ENCODE assay signal across 8 mouse cellular contexts in the genomic region with DNA sequence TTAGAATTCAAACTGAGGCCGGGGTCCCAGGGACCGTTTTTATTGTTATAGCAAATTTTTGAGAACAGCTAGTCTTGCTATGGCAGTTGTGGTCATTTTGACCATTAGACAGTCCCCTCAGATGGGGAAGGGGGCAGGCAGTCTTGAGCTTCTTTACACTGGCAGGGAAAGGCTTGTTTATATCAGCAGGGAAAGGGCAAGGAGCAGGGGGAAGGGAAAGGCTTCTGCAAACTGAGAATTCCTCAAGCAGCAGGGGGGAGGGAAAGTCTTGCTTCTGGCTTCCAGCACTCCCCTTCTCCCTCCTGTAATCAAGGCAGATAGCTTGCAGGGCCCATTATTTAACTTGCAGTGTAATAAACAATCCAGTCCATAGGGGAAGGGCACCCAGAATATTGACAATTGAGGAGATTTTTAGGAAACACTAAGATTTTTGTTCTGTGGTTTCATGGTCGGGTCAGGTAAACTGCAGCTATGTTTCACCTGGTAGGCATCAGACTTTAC. TPM values are rescaled to one million over a fixed set of nuclear protein-coding genes. Genes with fewer than 3 reads are reported as not detected.
DNase-seq lines count a peak whose midpoint lies in the region; ATAC-seq and TF ChIP-seq lines count a peak whose summit lies in the region.
"Not testable (repeated sequence)": the region's sequence is repeated elsewhere in the genome, so short reads cannot be mapped to it uniquely, and the experiment has no call there.

No protein-coding gene starts in this region.

- H3K27me3 ChIP-seq in embryonic facial prominence, embryonic 13.5 days; heart, adult 2 months (ENCODE audit: control insufficient read depth, insufficient read depth, low read length); hindbrain, embryonic 15.5 days; liver, embryonic 14.5 days (ENCODE audit: control insufficient read depth, insufficient read depth, low read length); midbrain, embryonic 10.5 days (ENCODE audit: low read depth, poor library complexity, severe bottlenecking); neural tube, embryonic 15.5 days (replicated peaks): not testable (repeated sequence)

- H3K36me3 ChIP-seq in ES-E14 (ENCODE audit: control insufficient read depth, insufficient read depth, low read length, poor library complexity, severe bottlenecking); embryonic facial prominence, embryonic 13.5 days; heart, adult 2 months (ENCODE audit: control insufficient read depth, insufficient read depth, low read length); hindbrain, embryonic 15.5 days; liver, embryonic 14.5 days (replicated peaks; ENCODE audit: control insufficient read depth, insufficient read depth, low read depth); midbrain, embryonic 10.5 days; neural tube, embryonic 15.5 days: not testable (repeated sequence)

- H3K27ac ChIP-seq in ES-E14 (ENCODE audit: insufficient read depth, low read depth, low read length, poor library complexity, severe bottlenecking); embryonic facial prominence, embryonic 13.5 days; heart, adult 2 months; hindbrain, embryonic 15.5 days (replicated peaks); liver, embryonic 14.5 days; neural tube, embryonic 15.5 days (replicated peaks): not testable (repeated sequence)
- peak overlapping the region; percentile 59; the same call in 1 of the 2 replicates for H3K27ac ChIP-seq in midbrain, embryonic 10.5 days (replicated peaks)

- not testable (repeated sequence) for TF ChIP-seq EP300 in heart, adult 2 months (IDR thresholded peaks at IDR 0.05; ENCODE audit: insufficient read depth, low read depth, low read length); liver, embryonic 14.5 days (IDR thresholded peaks at IDR 0.05; ENCODE audit: low read depth)

- peak overlapping the region; percentile 79 to 88; a peak in 3 of 4 replicates for H3K4me3 ChIP-seq in ES-E14 (ENCODE audit: insufficient read depth in 1 of 2, low read depth in 1 of 2, low read length in 2 of 2, poor library complexity in 1 of 2, severe bottlenecking in 1 of 2)
- H3K4me3 ChIP-seq in embryonic facial prominence, embryonic 13.5 days = peak overlapping the region; percentile 48
- H3K4me3 ChIP-seq in heart, adult 2 months = peak overlapping the region; percentile 45
- H3K4me3 ChIP-seq in hindbrain, embryonic 15.5 days = peak overlapping the region; percentile 44
- peak overlapping the region in 1 of 2 experiments; percentile 56; a peak in 3 of 4 replicates for H3K4me3 ChIP-seq in liver, embryonic 14.5 days (ENCODE audit: insufficient read depth in 1 of 2, low read depth in 2 of 2, low read length in 2 of 2)
- peak overlapping the region; percentile 51 for H3K4me3 ChIP-seq in midbrain, embryonic 10.5 days
- peak overlapping the region; percentile 47 for H3K4me3 ChIP-seq in neural tube, embryonic 15.5 days (replicated peaks)

- H3K4me1 ChIP-seq in ES-E14 (ENCODE audit: control insufficient read depth in 2 of 2, insufficient read depth in 2 of 2, low read length in 2 of 2, poor library complexity in 1 of 2); embryonic facial prominence, embryonic 13.5 days; heart, adult 2 months (ENCODE audit: control insufficient read depth, insufficient read depth, low read length); hindbrain, embryonic 15.5 days (replicated peaks); liver, embryonic 14.5 days (replicated peaks; ENCODE audit: control insufficient read depth in 2 of 2, insufficient read depth in 2 of 2, low read length in 1 of 2); midbrain, embryonic 10.5 days; neural tube, embryonic 15.5 days: not testable (repeated sequence)

- not testable (repeated sequence) for TF ChIP-seq CTCF in heart, adult 2 months (IDR thresholded peaks at IDR 0.05); liver, embryonic 14.5 days (IDR thresholded peaks at IDR 0.05; ENCODE audit: low read depth)

- not testable (repeated sequence) for TF ChIP-seq POLR2A in heart, adult 2 months (IDR thresholded peaks at IDR 0.05; ENCODE audit: insufficient read depth, low read depth, low read length)

- not testable (repeated sequence) for H3K79me2 ChIP-seq in heart, adult 2 months (replicated peaks; ENCODE audit: control insufficient read depth, insufficient read depth, low read length)

- not testable (repeated sequence) for DNase-seq in ES-E14 (ENCODE audit: low read depth, low spot score); liver, embryonic 14.5 days (ENCODE audit: low read depth in 3 of 3, low spot score in 3 of 3); midbrain, embryonic 10.5 days (ENCODE audit: low spot score)
- peak; percentile 2 to 20 for DNase-seq in heart, adult 2 months
- DNase-seq in kidney, postnatal 14 days = peak; percentile 3

- ATAC-seq in embryonic facial prominence, embryonic 13.5 days (ENCODE audit: insufficient number of reproducible peaks, insufficient read depth, low FRiP score, low TSS enrichment, low read depth); hindbrain, embryonic 15.5 days (ENCODE audit: low FRiP score, low read depth); liver, embryonic 14.5 days (ENCODE audit: insufficient read depth); neural tube, embryonic 15.5 days (ENCODE audit: low FRiP score): not testable (repeated sequence)

- intact Hi-C loops in heart, adult 2 months (cut with DNase I) = loop anchor here (10.0 kb wide), 1 partner anchor 52 kb away; a partner anchor contains a TSS

- peak overlapping the region; percentile 56 for H3K4me2 ChIP-seq in embryonic facial prominence, embryonic 13.5 days
- H3K4me2 ChIP-seq in hindbrain, embryonic 15.5 days = peak overlapping the region; percentile 58
- H3K4me2 ChIP-seq in liver, embryonic 14.5 days (ENCODE audit: low read depth) = peak overlapping the region; percentile 61
- H3K4me2 ChIP-seq in neural tube, embryonic 15.5 days = peak overlapping the region; percentile 58

- 22% methylated on average over 3 of the region's 3 CpGs for WGBS in embryonic facial prominence, embryonic 13.5 days
- 29% methylated on average over 3 of the region's 3 CpGs for WGBS in heart, adult 2 months
- WGBS in hindbrain, embryonic 15.5 days = 22% methylated on average over 3 of the region's 3 CpGs
- 14% methylated on average over 3 of the region's 3 CpGs for WGBS in liver, embryonic 14.5 days (ENCODE audit: insufficient replicate concordance)
- WGBS in midbrain, embryonic 10.5 days = 22% methylated on average over 3 of the region's 3 CpGs
- 4% methylated on average over 3 of the region's 3 CpGs for WGBS in neural tube, embryonic 15.5 days

- in situ Hi-C loops in ES-E14 (cut with MboI; ENCODE audit: low sequenced_read_pairs in 2 of 2, unreplicated experiment in 2 of 2) = not testable (repeated sequence)

- H3K9me3 ChIP-seq in ES-E14 (ENCODE audit: control insufficient read depth, insufficient read depth, low read depth, low read length); embryonic facial prominence, embryonic 13.5 days; hindbrain, embryonic 15.5 days; liver, embryonic 14.5 days (ENCODE audit: control insufficient read depth, low read length); neural tube, embryonic 15.5 days (replicated peaks): not testable (repeated sequence)
- peaks cover 19% of the 10 kb centered on the region; the same call in 1 of the 2 replicates for H3K9me3 ChIP-seq in midbrain, embryonic 10.5 days (replicated peaks)

- H3K9ac ChIP-seq in ES-E14 (ENCODE audit: insufficient read depth, low read depth, low read length, poor library complexity, severe bottlenecking); heart, adult 2 months (ENCODE audit: low read depth, low read length); hindbrain, embryonic 15.5 days; liver, embryonic 14.5 days (replicated peaks); neural tube, embryonic 15.5 days (replicated peaks): not testable (repeated sequence)
- H3K9ac ChIP-seq in embryonic facial prominence, embryonic 13.5 days = peak overlapping the region; percentile 65; the same call in 1 of the 2 replicates

RNA-seq across cellular contexts. Expression of a gene that starts 0.8 kb away (rescaled TPM):
- 16.0 and 17.8 TPM in 2 replicates for total RNA-seq in ES-E14 (2012; rRNA removed)
- 3.6 and 4.9 TPM in 2 replicates for polyA plus RNA-seq in embryonic facial prominence, embryonic 13.5 days (2015; fragmentation: Nextera tagmentation; extraction: Ambion mirVana)
- total RNA-seq in heart, adult 2 months (2021) = 1 to 10 TPM; 2.0 to 2.4 TPM
- polyA plus RNA-seq in heart, adult 2 months (2012; rRNA removed) = 0.31 and 0.61 TPM in 2 replicates
- 2.5 and 2.6 TPM in 2 replicates for polyA plus RNA-seq in hindbrain, embryonic 15.5 days (2015; fragmentation: Nextera tagmentation; extraction: Ambion mirVana)
- polyA plus RNA-seq in liver, embryonic 14.5 days (2012; rRNA removed) = 0.45 and 0.92 TPM in 2 replicates
- 0.24 and 0.61 TPM in 2 replicates for polyA plus RNA-seq in liver, embryonic 14.5 days (2014; fragmentation: Nextera tagmentation; extraction: Ambion mirVana)
- polyA plus RNA-seq in midbrain, embryonic 10.5 days (2016; fragmentation: Nextera tagmentation; extraction: Ambion mirVana) = 2.7 and 2.9 TPM in 2 replicates
- 2.5 and 2.6 TPM in 2 replicates for polyA plus RNA-seq in neural tube, embryonic 15.5 days (2015; fragmentation: Nextera tagmentation; extraction: Ambion mirVana)

RNA-seq across cellular contexts. Expression of a gene that starts 49.4 kb away (rescaled TPM):
- 21.2 and 22.9 TPM in 2 replicates for total RNA-seq in ES-E14 (2012; rRNA removed)
- polyA plus RNA-seq in embryonic facial prominence, embryonic 13.5 days (2015; fragmentation: Nextera tagmentation; extraction: Ambion mirVana) = 9.5 TPM in 2 replicates
- total RNA-seq in heart, adult 2 months (2021) = 1 to 10 TPM; 3.5 to 4.0 TPM
- polyA plus RNA-seq in heart, adult 2 months (2012; rRNA removed) = 0.53 and 1.1 TPM in 2 replicates
- polyA plus RNA-seq in hindbrain, embryonic 15.5 days (2015; fragmentation: Nextera tagmentation; extraction: Ambion mirVana) = 6.4 and 6.7 TPM in 2 replicates
- polyA plus RNA-seq in liver, embryonic 14.5 days (2012; rRNA removed) = 0.53 and 0.80 TPM in 2 replicates
- 1.1 and 2.1 TPM in 2 replicates for polyA plus RNA-seq in liver, embryonic 14.5 days (2014; fragmentation: Nextera tagmentation; extraction: Ambion mirVana)
- 7.2 and 8.1 TPM in 2 replicates for polyA plus RNA-seq in midbrain, embryonic 10.5 days (2016; fragmentation: Nextera tagmentation; extraction: Ambion mirVana)
- polyA plus RNA-seq in neural tube, embryonic 15.5 days (2015; fragmentation: Nextera tagmentation; extraction: Ambion mirVana) = 6.5 and 6.7 TPM in 2 replicates

RNA-seq across cellular contexts. Expression of a gene that starts 50.8 kb away (rescaled TPM):
- 38.4 and 46.4 TPM in 2 replicates for total RNA-seq in ES-E14 (2012; rRNA removed)
- 1.9 and 2.3 TPM in 2 replicates for polyA plus RNA-seq in embryonic facial prominence, embryonic 13.5 days (2015; fragmentation: Nextera tagmentation; extraction: Ambion mirVana)
- under 1 TPM; 0.50 to 0.73 TPM for total RNA-seq in heart, adult 2 months (2021)
- 0.12 and 0.18 TPM in 2 replicates for polyA plus RNA-seq in heart, adult 2 months (2012; rRNA removed)
- 1.3 and 1.4 TPM in 2 replicates for polyA plus RNA-seq in hindbrain, embryonic 15.5 days (2015; fragmentation: Nextera tagmentation; extraction: Ambion mirVana)
- 0.08 and 0.09 TPM in 2 replicates for polyA plus RNA-seq in liver, embryonic 14.5 days (2012; rRNA removed)
- 0.39 and 0.42 TPM in 2 replicates for polyA plus RNA-seq in liver, embryonic 14.5 days (2014; fragmentation: Nextera tagmentation; extraction: Ambion mirVana)
- 1.0 and 1.3 TPM in 2 replicates for polyA plus RNA-seq in midbrain, embryonic 10.5 days (2016; fragmentation: Nextera tagmentation; extraction: Ambion mirVana)
- 2.1 and 2.6 TPM in 2 replicates for polyA plus RNA-seq in neural tube, embryonic 15.5 days (2015; fragmentation: Nextera tagmentation; extraction: Ambion mirVana)
